Mouse (Mus musculus) bone marrow macrophage, adult 2 months (primary cell): Measurements from ENCODE around the gene Erf.

Experiments
- CTCF ChIP-seq: IDR thresholded peaks from 2 replicates; pipeline ENCODE4 v1.5.1; 2012; ENCODE audit warnings: low read depth, mild to moderate bottlenecking, low read length, moderate library complexity
- POLR2A ChIP-seq: IDR thresholded peaks from 2 replicates; pipeline ENCODE4 v1.6.1; 2012; ENCODE audit warnings: mild to moderate bottlenecking, low read depth, low read length, borderline replicate concordance

GRCm38 (mm10) chr7:25278341-25279075, 27.9 kb upstream of the Erf start:
- TF ChIP-seq CTCF (no peak), POLR2A (no peak)
